Mouse (Mus musculus) embryonic facial prominence, embryonic 10.5 days (tissue): ENCODE measurements around the gene Shisa2. TPM values are rescaled to one million over a fixed set of nuclear protein-coding genes. Genes with fewer than 3 reads are reported as not detected.

Source experiments
- DNase-seq: peaks from one replicate; pipeline ENCODE4 v3.0.0-alpha.2; 2017; ENCODE audit warnings: low spot score
- H3K27ac ChIP-seq: fragments of 300-500 bp; sonication (generic); replicated peaks from 2 replicates; pipeline ENCODE4 v1.5.1; 2016; ENCODE audit warnings: mild to moderate bottlenecking
- H3K27me3 ChIP-seq: fragments of 300-500 bp; sonication (generic); replicated peaks from 2 replicates; pipeline ENCODE4 v1.6.1; 2016; ENCODE audit warnings: low read depth, mild to moderate bottlenecking; ENCODE audit not compliant: poor library complexity, severe bottlenecking
- H3K36me3 ChIP-seq: fragments of 300-500 bp; sonication (generic); replicated peaks from 2 replicates; pipeline ENCODE4 v1.6.1; 2016; ENCODE audit warnings: mild to moderate bottlenecking, moderate library complexity
- H3K4me1 ChIP-seq: fragments of 300-500 bp; sonication (generic); 2 replicates; pipeline ENCODE4 v1.6.1; 2016
- H3K4me3 ChIP-seq: fragments of 300-500 bp; sonication (generic); 2 replicates; pipeline ENCODE4 v1.5.1; 2016; ENCODE audit warnings: mild to moderate bottlenecking, moderate library complexity
- H3K9me3 ChIP-seq: fragments of 300-500 bp; sonication (generic); 2 replicates; pipeline ENCODE4 v1.6.1; 2016; ENCODE audit warnings: mild to moderate bottlenecking
- WGBS: fragments of 180-500 bp; shearing (Covaris S2); methylation state at CpG from one replicate; pipeline ENCODE4 v1.1.7; 2016; 5-methylcytosine and 5-hydroxymethylcytosine counted together
- polyA plus RNA-seq: library from polyadenylated mRNA; unstranded; fragments of >200 nt; fragmentation: Nextera tagmentation; extraction: Ambion mirVana; gene quantifications from 2 replicates; pipeline ENCODE4 v1.2.1, GENCODE M21; 2016

Shisa2 gene
- polyA plus RNA-seq, 1 experiment from 2014 or later, result 26.1 TPM

- Histone ChIP-seq H3K36me3 (peaks cover 37% of the 10 kb centered on the region), H3K4me1 (peaks cover 12% of the 10 kb centered on the region; the same call in 1 of the 2 replicates), H3K9me3 (no peaks in the 10 kb centered on the region), H3K27ac (no peak overlapping the region), H3K27me3 (peaks cover 33% of the 10 kb centered on the region), H3K4me3 (no peak overlapping the region)
- 77% methylated on average over 9 of the region's 9 CpGs for WGBS
- DNase-seq, result no peak
These were observed 8.9 kb downstream of the Shisa2 start for GRCm38 (mm10) chr14:59633988-59634387.

- Histone ChIP-seq H3K36me3 (no peaks in the 10 kb centered on the region), H3K4me1 (peaks cover 50% of the 10 kb centered on the region), H3K4me3 (no peak overlapping the region), H3K9me3 (no peaks in the 10 kb centered on the region), H3K27me3 (peaks cover 26% of the 10 kb centered on the region), H3K27ac (peak overlapping the region; percentile 41)
- WGBS, result 49% methylated on average over 7 of the region's 7 CpGs
- DNase-seq, result no peak
These were observed 14.0 kb downstream of the Shisa2 start for GRCm38 (mm10) chr14:59638906-59639703.

GRCm38 (mm10) chr14:59641856-59642255 lies 16.7 kb downstream of the Shisa2 start:
- H3K27me3 ChIP-seq, result peaks cover 39% of the 10 kb centered on the region
- no peak overlapping the region for H3K27ac ChIP-seq
- H3K4me3 ChIP-seq, result no peak overlapping the region
- no peaks in the 10 kb centered on the region for H3K9me3 ChIP-seq
- H3K36me3 ChIP-seq, result no peaks in the 10 kb centered on the region
- peaks cover 68% of the 10 kb centered on the region for H3K4me1 ChIP-seq
- WGBS, result 28% methylated on average over 5 of the region's 5 CpGs
- peak; percentile 64 for DNase-seq

GRCm38 (mm10) chr14:59643582-59643981 lies 18.5 kb downstream of the Shisa2 start:
- H3K9me3 ChIP-seq, result no peaks in the 10 kb centered on the region
- no peak overlapping the region for H3K4me3 ChIP-seq

GRCm38 (mm10) chr14:59644166-59644565 lies 19.1 kb downstream of the Shisa2 start:
- Histone ChIP-seq H3K36me3 (no peaks in the 10 kb centered on the region), H3K27me3 (peaks cover 22% of the 10 kb centered on the region), H3K4me3 (no peak overlapping the region), H3K9me3 (no peaks in the 10 kb centered on the region), H3K27ac (no peak overlapping the region), H3K4me1 (peaks cover 79% of the 10 kb centered on the region)
- WGBS, result 85% methylated on average over 1 of the region's 1 CpGs
- no peak for DNase-seq

More at GRCm38 (mm10) chr14:59643582-59643981, 18.5 kb downstream of the Shisa2 start:
- Histone ChIP-seq H3K27me3 (peaks cover 27% of the 10 kb centered on the region), H3K27ac (peak overlapping the region; percentile 30; the same call in 1 of the 2 replicates), H3K4me1 (peaks cover 79% of the 10 kb centered on the region), H3K36me3 (no peaks in the 10 kb centered on the region)
- 58% methylated on average over 12 of the region's 12 CpGs for WGBS
- DNase-seq, result no peak

- H3K4me1 ChIP-seq, result peaks cover 77% of the 10 kb centered on the region
- H3K36me3 ChIP-seq, result no peaks in the 10 kb centered on the region
- DNase-seq, result no peak
- no peak overlapping the region for H3K27ac ChIP-seq
- H3K4me3 ChIP-seq, result no peak overlapping the region
- H3K27me3 ChIP-seq, result peaks cover 26% of the 10 kb centered on the region; the same call in 1 of the 2 replicates
- H3K9me3 ChIP-seq, result no peaks in the 10 kb centered on the region
- WGBS, result 68% methylated on average over 3 of the region's 3 CpGs
These were observed 19.8 kb downstream of the Shisa2 start for GRCm38 (mm10) chr14:59644896-59645295.

- Histone ChIP-seq H3K4me3 (no peak overlapping the region), H3K27ac (peak overlapping the region; percentile 49), H3K9me3 (no peaks in the 10 kb centered on the region), H3K4me1 (peaks cover 58% of the 10 kb centered on the region), H3K27me3 (peaks cover 26% of the 10 kb centered on the region; the same call in 1 of the 2 replicates), H3K36me3 (no peaks in the 10 kb centered on the region)
- 73% methylated on average over 16 of the region's 16 CpGs for WGBS
- DNase-seq, result no peak
These were observed 22.0 kb downstream of the Shisa2 start for GRCm38 (mm10) chr14:59646826-59647697.

GRCm38 (mm10) chr14:59648611-59649010 lies 23.5 kb downstream of the Shisa2 start:
- Histone ChIP-seq H3K4me3 (no peak overlapping the region), H3K27ac (no peak overlapping the region), H3K4me1 (peaks cover 44% of the 10 kb centered on the region), H3K36me3 (no peaks in the 10 kb centered on the region), H3K27me3 (peaks cover 23% of the 10 kb centered on the region; the same call in 1 of the 2 replicates), H3K9me3 (no peaks in the 10 kb centered on the region)
- DNase-seq, result no peak
- WGBS, result 83% methylated on average over 10 of the region's 10 CpGs

GRCm38 (mm10) chr14:59649337-59649736 lies 24.2 kb downstream of the Shisa2 start:
- 68% methylated on average over 6 of the region's 6 CpGs for WGBS
- Histone ChIP-seq H3K27ac (peak overlapping the region; percentile 51), H3K27me3 (peaks cover 16% of the 10 kb centered on the region; the same call in 1 of the 2 replicates), H3K4me3 (no peak overlapping the region), H3K9me3 (no peaks in the 10 kb centered on the region), H3K4me1 (peaks cover 37% of the 10 kb centered on the region), H3K36me3 (no peaks in the 10 kb centered on the region)
- DNase-seq, result peak; percentile 7

GRCm38 (mm10) chr14:59656591-59656990 lies 31.5 kb downstream of the Shisa2 start:
- 73% methylated on average over 6 of the region's 6 CpGs for WGBS
- H3K27me3 ChIP-seq, result no peaks in the 10 kb centered on the region
- H3K27ac ChIP-seq, result no peak overlapping the region
- no peaks in the 10 kb centered on the region for H3K9me3 ChIP-seq
- no peaks in the 10 kb centered on the region for H3K4me1 ChIP-seq
- no peak for DNase-seq
- no peaks in the 10 kb centered on the region for H3K36me3 ChIP-seq
- no peak overlapping the region for H3K4me3 ChIP-seq

GRCm38 (mm10) chr14:59657098-59657497 lies 32.0 kb downstream of the Shisa2 start:
- Histone ChIP-seq H3K27me3 (no peaks in the 10 kb centered on the region), H3K9me3 (no peaks in the 10 kb centered on the region), H3K4me1 (no peaks in the 10 kb centered on the region), H3K27ac (no peak overlapping the region), H3K36me3 (no peaks in the 10 kb centered on the region), H3K4me3 (no peak overlapping the region)
- WGBS, result 95% methylated on average over 1 of the region's 1 CpGs
- no peak for DNase-seq

- Histone ChIP-seq H3K4me3 (no peak overlapping the region), H3K27me3 (peaks cover 36% of the 10 kb centered on the region), H3K36me3 (no peaks in the 10 kb centered on the region), H3K9me3 (no peaks in the 10 kb centered on the region), H3K27ac (no peak overlapping the region), H3K4me1 (peaks cover 40% of the 10 kb centered on the region)
- DNase-seq, result no peak
- 79% methylated on average over 6 of the region's 6 CpGs for WGBS
These were observed 47.9 kb downstream of the Shisa2 start for GRCm38 (mm10) chr14:59672893-59673515.
